Mouse (Mus musculus) E14TG2a.4 (cell line): Measurements from ENCODE around the gene Clcn2.

ENCODE experiments used
- H3K27me3 ChIP-seq: 2 replicates; pipeline ENCODE4 v1.6.1; 2014; ENCODE audit warnings: low read length, control low read depth; ENCODE audit not compliant: insufficient read depth
- H3K36me3 ChIP-seq: 2 replicates; pipeline ENCODE4 v1.6.1; 2014; ENCODE audit warnings: low read length, control low read depth; ENCODE audit not compliant: insufficient read depth
- H3K4me1 ChIP-seq: replicated peaks from 2 replicates; pipeline ENCODE4 v1.6.1; 2014; ENCODE audit warnings: low read depth, low read length, control low read depth
- H3K4me3 ChIP-seq: replicated peaks from 2 replicates; pipeline ENCODE4 v1.5.1; 2014; ENCODE audit warnings: mild to moderate bottlenecking, low read length
- H3K9me3 ChIP-seq: 2 replicates; pipeline ENCODE4 v1.6.1; 2014; ENCODE audit warnings: low read length, control low read depth
- CTCF ChIP-seq: conservative IDR thresholded peaks from 2 replicates; pipeline ENCODE4 v1.5.1; 2014; ENCODE audit warnings: low read length
- NANOG ChIP-seq: IDR thresholded peaks from 2 replicates; pipeline ENCODE4 v1.6.1; 2014; ENCODE audit warnings: borderline replicate concordance, low read length, mixed read lengths
- POU5F1 ChIP-seq: IDR thresholded peaks from 2 replicates; pipeline ENCODE4 v1.6.1; 2014; ENCODE audit warnings: low read length, borderline replicate concordance

The Clcn2 gene

DNA sequence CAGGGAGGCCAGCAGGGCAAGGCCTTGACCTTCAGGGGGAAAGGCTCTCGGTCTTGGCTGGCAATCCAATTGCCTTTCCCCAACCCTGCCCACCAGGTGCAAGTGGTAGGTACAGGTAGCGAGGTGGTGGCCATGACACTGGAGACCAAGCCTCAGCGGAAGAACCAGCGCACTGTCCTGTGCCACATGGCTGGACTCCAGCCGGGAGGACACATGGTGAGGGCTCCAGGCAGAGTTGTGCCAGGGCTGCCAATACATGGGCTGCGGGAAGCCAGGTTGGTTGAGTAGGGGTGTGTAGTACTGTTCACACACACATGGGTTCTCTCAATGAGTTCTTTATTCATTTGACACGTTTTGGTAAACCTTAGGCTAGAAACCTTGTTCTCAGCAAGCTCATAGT, 18.6 kb upstream of the Clcn2 start:
- Histone ChIP-seq H3K27me3 (peaks cover 64% of the 10 kb centered on the region), H3K9me3 (peaks cover 14% of the 10 kb centered on the region), H3K4me1 (peaks cover 32% of the 10 kb centered on the region), H3K4me3 (no peak overlapping the region), H3K36me3 (peaks cover 9% of the 10 kb centered on the region)
- TF ChIP-seq CTCF (no peak), NANOG (no peak), POU5F1 (no peak)

DNA sequence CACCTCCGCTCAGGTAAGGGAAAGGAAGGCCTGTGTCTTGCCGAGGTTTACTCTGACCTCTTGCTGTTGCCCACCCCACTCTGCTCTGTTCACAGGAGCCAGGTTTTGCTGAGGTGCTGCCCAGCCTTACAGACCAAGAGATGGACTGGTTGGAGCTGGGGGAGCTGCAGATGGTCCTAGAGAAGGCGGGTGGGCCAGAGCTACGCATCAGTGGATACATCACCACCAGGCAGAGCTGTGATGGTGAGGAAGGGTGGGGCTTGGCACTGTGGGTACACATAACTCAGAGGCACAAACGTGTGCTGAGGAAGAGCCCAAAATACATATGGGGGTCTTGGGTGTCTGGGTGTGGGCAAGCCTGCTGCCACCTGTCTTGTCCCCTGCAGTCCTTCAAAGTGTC, 18.1 kb upstream of the Clcn2 start:
- Histone ChIP-seq H3K9me3 (peaks cover 14% of the 10 kb centered on the region), H3K27me3 (peaks cover 64% of the 10 kb centered on the region), H3K4me3 (no peak overlapping the region), H3K36me3 (peaks cover 9% of the 10 kb centered on the region), H3K4me1 (peaks cover 36% of the 10 kb centered on the region)
- TF ChIP-seq CTCF (no peak), POU5F1 (no peak), NANOG (no peak)

DNA sequence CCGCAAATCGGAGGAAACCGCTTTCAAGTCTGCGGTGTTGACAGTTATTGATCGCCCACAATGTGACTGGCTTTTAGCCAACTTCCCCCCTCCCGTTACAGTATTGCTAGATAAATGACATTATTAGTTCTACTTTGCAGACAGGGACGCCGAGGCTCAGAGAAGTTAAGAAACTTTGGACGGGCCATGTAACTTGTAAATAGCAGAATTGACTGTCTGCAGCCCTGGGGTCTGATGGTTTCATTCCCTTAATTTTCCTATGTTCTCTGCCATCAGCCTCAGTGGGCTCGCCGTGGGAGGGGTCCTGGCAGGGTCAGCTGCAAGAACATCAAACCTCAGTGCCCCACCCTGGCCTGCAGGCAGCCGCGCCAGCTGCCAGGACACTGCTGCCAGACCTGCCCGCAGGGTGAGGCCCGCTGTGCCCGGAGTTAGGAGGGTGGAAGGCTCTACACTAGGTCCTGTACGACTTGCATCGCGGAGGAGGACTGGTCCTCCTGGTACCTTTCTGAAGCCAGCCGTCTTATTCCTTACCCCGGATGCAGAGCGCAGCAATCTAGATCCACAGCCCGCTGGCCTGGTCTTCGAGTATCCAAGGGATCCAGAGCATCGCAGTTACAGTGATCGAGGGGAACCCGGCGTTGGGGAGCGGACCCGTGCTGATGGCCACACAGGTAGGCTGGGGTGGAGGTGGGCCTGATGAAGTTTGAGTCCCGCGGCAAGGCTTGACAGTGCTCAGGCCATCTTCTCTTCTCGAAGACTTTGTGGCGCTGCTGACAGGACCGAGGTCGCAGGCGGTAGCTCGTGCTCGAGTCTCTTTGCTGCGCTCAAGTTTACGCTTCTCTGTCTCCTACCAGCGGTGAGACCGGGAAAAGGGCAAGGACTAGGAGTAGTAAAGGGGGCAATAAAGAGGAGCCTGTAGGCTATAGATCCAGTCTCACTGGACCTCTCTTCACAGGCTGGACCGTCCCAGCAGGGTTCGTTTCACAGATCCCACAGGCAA, 16.5 kb upstream of the Clcn2 start, which contains the start of gene Thpo:
Thpo (minus strand) TSS at position 781 of the 1,000 bp plus-strand sequence.
- peak within 1 kb of the TSS; percentile 85 for H3K4me3 ChIP-seq
- peaks cover 9% of the 10 kb centered on the region for H3K36me3 ChIP-seq
- H3K4me1 ChIP-seq: peaks cover 52% of the 10 kb centered on the region
- H3K27me3 ChIP-seq: peaks cover 61% of the 10 kb centered on the region
- TF ChIP-seq POU5F1: no peak
- no peak for TF ChIP-seq NANOG
- no peak for TF ChIP-seq CTCF
- peaks cover 14% of the 10 kb centered on the region for H3K9me3 ChIP-seq

DNA sequence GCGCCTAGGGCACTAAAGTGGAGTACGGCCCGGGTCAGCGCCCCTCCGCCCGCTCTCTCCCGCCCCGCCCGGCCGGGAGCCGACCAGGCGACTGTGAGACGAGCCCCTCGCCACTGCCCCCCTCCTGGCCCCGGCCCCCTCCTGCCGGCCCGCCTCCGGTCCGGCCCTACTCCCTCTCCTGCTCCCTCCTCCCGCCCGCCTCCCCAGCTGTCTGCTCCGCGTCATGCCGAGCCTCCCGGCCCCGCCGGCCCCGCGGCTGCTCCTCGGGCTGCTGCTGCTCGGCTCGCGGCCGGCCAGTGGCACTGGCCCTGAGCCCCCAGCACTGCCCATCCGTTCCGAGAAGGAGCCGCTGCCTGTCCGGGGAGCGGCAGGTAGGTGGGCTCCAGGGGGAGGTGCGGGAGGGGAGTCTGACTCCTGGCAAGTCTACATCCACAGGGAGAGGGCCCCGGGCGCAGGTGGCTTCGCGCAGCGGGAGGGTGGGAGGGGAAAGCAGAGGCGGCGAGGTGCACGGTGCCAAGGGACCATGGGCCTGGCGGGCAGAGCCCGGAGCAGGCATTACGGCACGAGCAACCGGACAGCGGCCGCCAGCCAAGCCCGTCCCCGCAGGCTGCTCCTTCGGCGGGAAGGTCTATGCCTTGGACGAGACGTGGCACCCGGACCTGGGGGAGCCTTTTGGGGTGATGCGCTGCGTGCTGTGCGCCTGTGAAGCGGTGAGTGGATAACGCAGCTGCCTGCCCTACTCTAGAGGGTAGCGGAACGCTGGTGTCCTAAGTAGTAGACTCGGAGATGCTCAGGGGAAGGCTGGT, 15.6 kb upstream of the Clcn2 start, which contains the start of gene Chrd:
Chrd (plus strand) TSS at position 203 of the 806 bp plus-strand sequence.
- Histone ChIP-seq H3K4me3 (peak within 1 kb of the TSS; percentile 85), H3K36me3 (peaks cover 15% of the 10 kb centered on the region), H3K9me3 (peaks cover 14% of the 10 kb centered on the region), H3K27me3 (peaks cover 60% of the 10 kb centered on the region), H3K4me1 (peaks cover 62% of the 10 kb centered on the region)
- TF ChIP-seq POU5F1: no peak
- no peak for TF ChIP-seq NANOG
- no peak for TF ChIP-seq CTCF

DNA sequence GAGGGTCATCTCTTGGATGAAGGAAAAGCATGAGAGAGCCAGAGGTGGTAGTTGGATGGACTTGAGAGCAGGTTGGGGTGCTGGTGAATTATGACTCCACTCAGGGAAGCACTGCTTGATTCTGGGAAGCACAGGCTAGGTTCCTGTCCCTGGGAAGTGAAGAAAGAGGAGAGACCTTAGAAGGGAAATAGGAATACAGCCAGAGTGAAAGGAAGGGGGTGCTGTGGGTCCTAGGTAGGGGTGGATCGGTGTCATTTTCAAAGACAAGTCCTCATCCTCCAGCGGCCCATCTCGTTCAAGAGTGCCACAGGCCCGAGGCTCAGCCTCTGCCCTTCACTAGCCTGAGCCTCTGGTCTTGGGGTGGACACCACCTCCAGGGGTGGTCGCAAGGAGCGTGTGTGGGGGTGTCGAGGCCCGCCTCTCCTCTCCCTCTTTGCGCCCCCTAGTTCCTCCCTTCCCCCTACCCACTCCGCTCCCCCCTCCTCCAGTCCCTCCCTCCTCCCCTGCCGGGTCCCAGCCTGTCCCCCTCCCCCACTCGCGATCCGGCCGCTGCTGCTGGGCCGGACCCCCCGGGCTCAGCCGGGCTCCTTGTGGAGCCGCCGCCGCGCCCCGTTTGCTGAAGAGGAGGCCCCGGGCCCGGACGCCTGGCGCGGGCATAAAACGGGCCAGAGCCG, 14.8 kb upstream of the Clcn2 start:
- peaks cover 16% of the 10 kb centered on the region for H3K36me3 ChIP-seq
- peaks cover 14% of the 10 kb centered on the region for H3K9me3 ChIP-seq
- TF ChIP-seq CTCF (no peak), NANOG (no peak), POU5F1 (no peak)
- H3K4me1 ChIP-seq: peaks cover 62% of the 10 kb centered on the region
- H3K4me3 ChIP-seq: peak overlapping the region; percentile 85
- peaks cover 53% of the 10 kb centered on the region for H3K27me3 ChIP-seq

DNA sequence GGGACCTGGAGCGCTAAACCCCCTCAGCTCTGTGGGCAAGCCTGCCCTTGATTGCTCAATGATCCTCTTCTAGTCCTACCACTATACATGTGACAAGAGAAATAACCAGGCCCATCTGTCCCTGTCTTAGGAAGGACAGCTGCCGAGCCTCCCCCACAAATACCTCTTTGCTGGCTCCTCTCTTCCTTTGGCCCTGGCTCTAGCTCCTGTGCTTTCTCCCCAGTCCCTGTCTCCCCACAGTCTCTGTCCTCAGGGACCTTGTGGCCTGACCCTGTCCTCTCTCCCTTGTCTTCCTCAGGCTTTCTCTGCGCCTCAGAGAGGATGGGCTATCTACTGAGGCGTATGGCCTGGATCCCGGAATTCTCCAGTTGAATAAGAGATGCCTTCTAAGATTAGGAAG, 14.1 kb upstream of the Clcn2 start:
- peaks cover 63% of the 10 kb centered on the region for H3K4me1 ChIP-seq
- H3K9me3 ChIP-seq: peaks cover 7% of the 10 kb centered on the region
- peaks cover 46% of the 10 kb centered on the region for H3K27me3 ChIP-seq
- TF ChIP-seq POU5F1 (no peak), NANOG (no peak), CTCF (no peak)
- H3K4me3 ChIP-seq: peak overlapping the region; percentile 43; the same call in 1 of the 2 replicates
- H3K36me3 ChIP-seq: peaks cover 17% of the 10 kb centered on the region

DNA sequence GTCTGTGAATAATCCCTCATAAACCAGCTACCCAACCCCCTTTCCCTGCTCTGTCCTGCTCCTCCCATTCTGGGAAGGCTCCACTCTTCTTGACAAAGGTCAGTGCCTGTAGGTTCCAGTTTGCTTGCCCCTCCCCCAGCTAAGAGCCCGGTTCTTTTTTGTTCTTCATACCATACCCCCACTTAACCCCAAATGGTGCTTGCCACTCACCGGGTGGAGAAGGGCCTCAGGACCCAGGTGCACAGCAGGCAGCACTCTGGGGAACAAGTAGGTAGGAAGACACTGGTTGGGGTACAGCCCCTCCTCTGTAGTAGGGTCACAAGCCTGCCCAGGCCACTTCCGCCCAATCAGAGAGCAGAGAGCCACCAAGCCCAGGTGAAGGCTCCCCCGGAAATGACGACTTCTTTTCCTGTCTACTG, 12.8 kb upstream of the Clcn2 start:
- Histone ChIP-seq H3K27me3 (peaks cover 32% of the 10 kb centered on the region), H3K36me3 (peaks cover 26% of the 10 kb centered on the region), H3K9me3 (no peaks in the 10 kb centered on the region), H3K4me3 (peak overlapping the region; percentile 67), H3K4me1 (peaks cover 77% of the 10 kb centered on the region)
- TF ChIP-seq POU5F1 (no peak), NANOG (no peak), CTCF (no peak)
